Mouse (Mus musculus): ENCODE results near the gene St6galnac4. TPM values are rescaled to one million over a fixed set of nuclear protein-coding genes. Genes with fewer than 3 reads are reported as not detected.

St6galnac4 gene
- polyA plus RNA-seq, 1 experiment from 2014 or later: 38.7 TPM

GRCm38 (mm10) chr2:32587731-32588321, 931 bp downstream of the St6galnac4 start:
- Histone ChIP-seq H3K4me3 (peak overlapping the region; percentile 73), H3K27me3 (replicated peaks) (no peaks in the 10 kb centered on the region), H3K27ac (replicated peaks) (peak overlapping the region; percentile 87), H3K4me2 (peak overlapping the region; percentile 77), H3K9ac (peak overlapping the region; percentile 88), H3K36me3 (peaks cover 29% of the 10 kb centered on the region), H3K9me3 (no peaks in the 10 kb centered on the region), H3K4me1 (peaks cover 46% of the 10 kb centered on the region)
- 6% methylated on average over 9 of the region's 9 CpGs for WGBS
- ATAC-seq (ENCODE audit: extremely low read depth, insufficient number of reproducible peaks, low FRiP score, low TSS enrichment): no peak

- peak overlapping the region; percentile 73 for H3K4me3 ChIP-seq
- 40% methylated on average over 11 of the region's 11 CpGs for WGBS
- H3K27me3 ChIP-seq (replicated peaks): no peaks in the 10 kb centered on the region
- H3K36me3 ChIP-seq: peaks cover 43% of the 10 kb centered on the region
- peak overlapping the region; percentile 77 for H3K4me2 ChIP-seq
- no peak for ATAC-seq (ENCODE audit: extremely low read depth, insufficient number of reproducible peaks, low FRiP score, low TSS enrichment)
- H3K4me1 ChIP-seq: peaks cover 41% of the 10 kb centered on the region
- peak overlapping the region; percentile 87 for H3K27ac ChIP-seq (replicated peaks)
- H3K9me3 ChIP-seq: no peaks in the 10 kb centered on the region
- peak overlapping the region; percentile 61 for H3K9ac ChIP-seq
Observed at GRCm38 (mm10) chr2:32589213-32589795, 2.4 kb downstream of the St6galnac4 start.

DNA sequence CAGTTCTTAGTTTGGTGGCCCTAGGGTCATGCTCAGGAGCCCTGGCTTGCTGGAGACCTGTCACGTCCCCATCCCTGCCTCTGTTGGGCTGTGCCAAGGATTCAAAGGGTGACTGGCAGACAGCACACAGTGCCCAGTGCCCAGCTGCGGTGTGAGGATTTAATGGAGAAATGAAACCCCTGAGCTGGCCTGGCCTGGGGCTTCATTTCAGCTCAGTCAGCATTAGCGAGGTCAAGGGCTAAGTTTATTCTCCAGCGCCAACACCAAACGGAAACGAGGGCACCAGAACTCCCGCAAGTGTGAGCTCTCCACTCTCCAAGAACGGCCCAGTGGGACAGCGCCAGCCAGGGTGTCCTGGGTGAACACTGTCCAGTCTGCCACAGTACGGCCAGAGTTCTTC, 3.3 kb downstream of the St6galnac4 start:
- no peak for ATAC-seq (ENCODE audit: extremely low read depth, insufficient number of reproducible peaks, low FRiP score, low TSS enrichment)
- Histone ChIP-seq H3K4me2 (no peak overlapping the region), H3K36me3 (peaks cover 53% of the 10 kb centered on the region), H3K4me1 (peaks cover 41% of the 10 kb centered on the region), H3K9me3 (no peaks in the 10 kb centered on the region), H3K27ac (replicated peaks) (peak overlapping the region; percentile 87; the same call in 1 of the 2 replicates), H3K27me3 (replicated peaks) (no peaks in the 10 kb centered on the region), H3K9ac (peak overlapping the region; percentile 61; the same call in 1 of the 2 replicates), H3K4me3 (no peak overlapping the region)
- 78% methylated on average over 10 of the region's 10 CpGs for WGBS

GRCm38 (mm10) chr2:32591249-32591648, 4.4 kb downstream of the St6galnac4 start:
- H3K4me3 ChIP-seq: no peak overlapping the region
- H3K36me3 ChIP-seq: peaks cover 63% of the 10 kb centered on the region
- H3K27me3 ChIP-seq (replicated peaks): no peaks in the 10 kb centered on the region
- 60% methylated on average over 6 of the region's 6 CpGs for WGBS
- no peak overlapping the region for H3K4me2 ChIP-seq
- no peaks in the 10 kb centered on the region for H3K9me3 ChIP-seq
- no peak overlapping the region for H3K9ac ChIP-seq
- ATAC-seq (ENCODE audit: extremely low read depth, insufficient number of reproducible peaks, low FRiP score, low TSS enrichment): no peak
- peaks cover 39% of the 10 kb centered on the region for H3K4me1 ChIP-seq
- no peak overlapping the region for H3K27ac ChIP-seq (replicated peaks)

- Histone ChIP-seq H3K9ac (no peak overlapping the region), H3K4me1 (peaks cover 10% of the 10 kb centered on the region), H3K9me3 (no peaks in the 10 kb centered on the region), H3K36me3 (peaks cover 78% of the 10 kb centered on the region), H3K27me3 (replicated peaks) (no peaks in the 10 kb centered on the region), H3K4me3 (no peak overlapping the region), H3K27ac (replicated peaks) (no peak overlapping the region), H3K4me2 (no peak overlapping the region)
- no peak for ATAC-seq (ENCODE audit: extremely low read depth, insufficient number of reproducible peaks, low FRiP score, low TSS enrichment)
- 91% methylated on average over 13 of the region's 13 CpGs for WGBS
Observed at GRCm38 (mm10) chr2:32596725-32597124, 9.8 kb downstream of the St6galnac4 start.

DNA sequence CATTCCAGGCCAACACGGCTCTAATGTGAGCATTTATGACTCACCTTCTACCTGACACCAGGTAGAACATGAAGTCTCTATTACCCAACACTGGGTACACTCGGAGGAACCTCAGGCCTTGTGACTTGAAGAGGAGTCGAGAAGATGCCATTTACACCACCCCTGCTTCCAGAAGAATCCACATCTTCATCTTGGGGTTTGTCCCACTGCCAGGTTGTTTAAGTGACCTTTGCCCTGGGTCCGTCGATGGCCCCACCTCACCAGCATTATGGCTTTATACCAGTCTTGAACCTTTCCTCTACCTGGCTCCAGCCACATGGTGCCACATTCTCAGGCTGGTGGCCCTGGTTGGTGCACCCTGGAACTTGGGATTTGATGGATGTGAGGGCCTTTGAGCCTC, 10.4 kb downstream of the St6galnac4 start:
- H3K4me3 ChIP-seq: no peak overlapping the region
- no peak overlapping the region for H3K4me2 ChIP-seq
- H3K4me1 ChIP-seq: peaks cover 15% of the 10 kb centered on the region
- peaks cover 72% of the 10 kb centered on the region for H3K36me3 ChIP-seq
- H3K27me3 ChIP-seq (replicated peaks): no peaks in the 10 kb centered on the region
- no peak for ATAC-seq (ENCODE audit: extremely low read depth, insufficient number of reproducible peaks, low FRiP score, low TSS enrichment)
- H3K9ac ChIP-seq: no peak overlapping the region
- WGBS: 82% methylated on average over 5 of the region's 5 CpGs
- H3K27ac ChIP-seq (replicated peaks): no peak overlapping the region
- H3K9me3 ChIP-seq: no peaks in the 10 kb centered on the region

GRCm38 (mm10) chr2:32597699-32598098, 10.8 kb downstream of the St6galnac4 start:
- ATAC-seq (ENCODE audit: extremely low read depth, insufficient number of reproducible peaks, low FRiP score, low TSS enrichment): no peak
- Histone ChIP-seq H3K9me3 (no peaks in the 10 kb centered on the region), H3K36me3 (peaks cover 69% of the 10 kb centered on the region), H3K4me1 (peaks cover 20% of the 10 kb centered on the region), H3K4me2 (no peak overlapping the region), H3K4me3 (no peak overlapping the region), H3K27me3 (replicated peaks) (no peaks in the 10 kb centered on the region), H3K27ac (replicated peaks) (no peak overlapping the region), H3K9ac (no peak overlapping the region)
- 85% methylated on average over 5 of the region's 5 CpGs for WGBS

DNA sequence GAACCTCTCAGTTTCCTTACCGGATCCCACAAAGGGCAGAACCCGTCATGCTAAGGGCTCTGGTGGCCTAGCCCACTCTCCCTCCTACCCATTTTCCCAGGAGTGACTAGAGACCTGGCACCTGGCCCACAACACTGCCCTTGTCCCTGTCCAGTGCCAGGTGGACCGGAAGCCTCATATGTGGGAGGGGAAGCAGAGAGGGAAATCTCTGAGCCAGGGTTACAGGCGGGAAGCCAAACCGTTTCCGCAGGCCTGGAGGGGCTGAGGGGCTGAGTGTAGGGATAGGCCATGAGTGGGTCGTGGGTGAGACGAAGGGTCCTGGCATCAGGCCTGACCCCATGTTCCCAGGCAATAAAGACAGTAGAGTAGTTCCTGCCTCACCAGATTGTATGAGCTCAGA, 11.6 kb downstream of the St6galnac4 start:
- no peaks in the 10 kb centered on the region for H3K9me3 ChIP-seq
- peaks cover 20% of the 10 kb centered on the region for H3K4me1 ChIP-seq
- no peak for ATAC-seq (ENCODE audit: extremely low read depth, insufficient number of reproducible peaks, low FRiP score, low TSS enrichment)
- no peaks in the 10 kb centered on the region for H3K27me3 ChIP-seq (replicated peaks)
- H3K36me3 ChIP-seq: peaks cover 61% of the 10 kb centered on the region
- WGBS: 75% methylated on average over 8 of the region's 8 CpGs
- no peak overlapping the region for H3K4me2 ChIP-seq
- H3K9ac ChIP-seq: no peak overlapping the region
- no peak overlapping the region for H3K27ac ChIP-seq (replicated peaks)
- H3K4me3 ChIP-seq: no peak overlapping the region

DNA sequence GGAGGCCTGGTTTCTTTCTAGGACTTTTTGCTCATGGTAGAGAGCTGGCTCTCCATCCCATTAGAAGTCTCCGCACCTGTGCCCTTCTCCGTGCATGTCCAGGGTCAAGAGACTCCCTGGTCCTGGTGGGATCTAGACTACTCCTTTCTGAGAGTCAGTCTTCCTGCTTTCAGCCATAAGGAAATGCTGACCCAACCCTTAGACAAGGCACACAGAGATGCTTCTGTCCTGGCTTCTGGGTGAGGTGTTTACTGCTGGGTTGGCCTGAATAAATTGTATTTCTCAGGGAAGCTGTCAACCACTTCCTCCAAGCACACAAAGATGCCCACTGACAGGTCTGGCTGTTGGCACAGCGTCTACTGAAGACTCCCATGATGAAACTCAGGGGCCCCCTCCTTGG, 12.5 kb downstream of the St6galnac4 start, which contains the start of gene St6galnac6:
TSS of gene St6galnac6 (plus strand) at position 301 of the 400 bp plus-strand sequence.
- H3K4me2 ChIP-seq: no peak within 1 kb of the TSS
- peaks cover 52% of the 10 kb centered on the region for H3K36me3 ChIP-seq
- 91% methylated on average over 3 of the region's 3 CpGs for WGBS
- H3K9me3 ChIP-seq: no peaks in the 10 kb centered on the region
- no peak within 1 kb of the TSS for H3K27ac ChIP-seq (replicated peaks)
- H3K27me3 ChIP-seq (replicated peaks): no peaks in the 10 kb centered on the region
- no peak within 1 kb of the TSS; the same call in 1 of the 2 replicates for H3K9ac ChIP-seq
- ATAC-seq (ENCODE audit: extremely low read depth, insufficient number of reproducible peaks, low FRiP score, low TSS enrichment): no peak
- peaks cover 20% of the 10 kb centered on the region for H3K4me1 ChIP-seq
- H3K4me3 ChIP-seq: no peak within 1 kb of the TSS

GRCm38 (mm10) chr2:32601417-32602065, 14.6 kb downstream of the St6galnac4 start:
- no peak overlapping the region for H3K4me2 ChIP-seq
- H3K9ac ChIP-seq: 0 out of 2 replicates have a peak overlapping the region, but pooled peaks have one; percentile 34
- H3K9me3 ChIP-seq: no peaks in the 10 kb centered on the region
- 0 out of 2 replicates have a peak overlapping the region, but pooled peaks have one; percentile 49 for H3K27ac ChIP-seq (replicated peaks)
- no peak overlapping the region for H3K4me3 ChIP-seq
- ATAC-seq (ENCODE audit: extremely low read depth, insufficient number of reproducible peaks, low FRiP score, low TSS enrichment): no peak
- 43% methylated on average over 8 of the region's 8 CpGs for WGBS
- H3K4me1 ChIP-seq: peaks cover 26% of the 10 kb centered on the region
- no peaks in the 10 kb centered on the region for H3K27me3 ChIP-seq (replicated peaks)
- H3K36me3 ChIP-seq: peaks cover 32% of the 10 kb centered on the region

DNA sequence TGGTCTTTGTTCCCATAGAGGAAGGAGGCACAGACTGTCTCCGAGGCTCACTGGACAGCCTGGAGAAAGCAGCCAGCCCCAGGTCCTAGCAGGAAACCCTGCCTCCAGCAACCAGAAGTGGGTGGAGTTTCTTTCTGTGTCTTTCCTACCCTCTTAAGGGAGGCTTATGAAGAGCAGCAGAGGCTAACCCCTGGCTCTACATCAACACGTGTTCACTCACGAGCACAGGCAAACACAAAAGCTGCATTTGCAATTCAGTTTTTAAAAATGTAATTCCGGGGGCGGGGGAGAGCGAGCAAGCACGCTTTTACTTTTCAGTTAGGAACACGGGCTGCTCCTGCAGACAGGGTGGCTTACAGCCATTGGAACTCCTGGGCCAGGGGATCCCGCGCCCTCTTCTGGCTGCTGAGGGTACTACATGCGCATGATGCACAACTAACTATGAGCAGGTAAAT, 15.7 kb downstream of the St6galnac4 start:
- H3K36me3 ChIP-seq: peaks cover 21% of the 10 kb centered on the region
- peak overlapping the region; percentile 49 for H3K27ac ChIP-seq (replicated peaks)
- peak overlapping the region; percentile 65 for H3K9ac ChIP-seq
- H3K9me3 ChIP-seq: no peaks in the 10 kb centered on the region
- H3K27me3 ChIP-seq (replicated peaks): no peaks in the 10 kb centered on the region
- under 1% methylated on average over 11 of the region's 11 CpGs for WGBS
- H3K4me3 ChIP-seq: peak overlapping the region; percentile 45
- H3K4me1 ChIP-seq: peaks cover 33% of the 10 kb centered on the region
- H3K4me2 ChIP-seq: peak overlapping the region; percentile 67
- no peak for ATAC-seq (ENCODE audit: extremely low read depth, insufficient number of reproducible peaks, low FRiP score, low TSS enrichment)

Data from heart, embryonic 13.5 days (tissue).